Mouse (Mus musculus): ENCODE results near the gene Mlh3. TPM values are rescaled to one million over a fixed set of nuclear protein-coding genes. Genes with fewer than 3 reads are reported as not detected.
"Not testable (repeated sequence)": the region's sequence is repeated elsewhere in the genome, so short reads cannot be mapped to it uniquely, and the experiment has no call there.

Gene Mlh3
- polyA plus RNA-seq, 1 experiment: not detected

GRCm38 (mm10) chr12:85286941-85287340 is 16.5 kb upstream of the Mlh3 start:
- 31% methylated on average over 5 of the region's 5 CpGs for WGBS
- Histone ChIP-seq H3K4me3 (ENCODE audit: insufficient read depth, low read depth, low read length) (no peak overlapping the region), H3K27ac (ENCODE audit: insufficient read depth, low read depth, low read length) (no peak overlapping the region), H3K4me1 (ENCODE audit: control insufficient read depth, insufficient read depth, low read length) (peaks cover 4% of the 10 kb centered on the region)
- TF ChIP-seq POLR2A (IDR thresholded peaks at IDR 0.05; ENCODE audit: insufficient read depth, low read depth, low read length) (no peak), CTCF (IDR thresholded peaks at IDR 0.05; ENCODE audit: insufficient read depth, low read depth, low read length) (no peak)

- no peak overlapping the region for H3K27ac ChIP-seq (ENCODE audit: insufficient read depth, low read depth, low read length)
- 93% methylated on average over 4 of the region's 4 CpGs for WGBS
- TF ChIP-seq POLR2A (IDR thresholded peaks at IDR 0.05; ENCODE audit: insufficient read depth, low read depth, low read length): no peak
- TF ChIP-seq CTCF (IDR thresholded peaks at IDR 0.05; ENCODE audit: insufficient read depth, low read depth, low read length): no peak
These were observed 14.6 kb upstream of the Mlh3 start for GRCm38 (mm10) chr12:85284996-85285395.

GRCm38 (mm10) chr12:85284331-85284730 is 13.9 kb upstream of the Mlh3 start:
- no peak overlapping the region for H3K27ac ChIP-seq (ENCODE audit: insufficient read depth, low read depth, low read length)
- peaks cover 4% of the 10 kb centered on the region for H3K4me1 ChIP-seq (ENCODE audit: control insufficient read depth, insufficient read depth, low read length)
- no peak overlapping the region for H3K4me3 ChIP-seq (ENCODE audit: insufficient read depth, low read depth, low read length)
- no peak for TF ChIP-seq CTCF (IDR thresholded peaks at IDR 0.05; ENCODE audit: insufficient read depth, low read depth, low read length)
- no peak for TF ChIP-seq POLR2A (IDR thresholded peaks at IDR 0.05; ENCODE audit: insufficient read depth, low read depth, low read length)
- WGBS: 73% methylated on average over 8 of the region's 8 CpGs

More at GRCm38 (mm10) chr12:85284996-85285395, 14.6 kb upstream of the Mlh3 start:
- Histone ChIP-seq H3K4me1 (ENCODE audit: control insufficient read depth, insufficient read depth, low read length) (peaks cover 4% of the 10 kb centered on the region), H3K4me3 (ENCODE audit: insufficient read depth, low read depth, low read length) (no peak overlapping the region)

GRCm38 (mm10) chr12:85281756-85282155 is 11.4 kb upstream of the Mlh3 start:
- not testable (repeated sequence) for H3K4me1 ChIP-seq (ENCODE audit: control insufficient read depth, insufficient read depth, low read length); H3K27ac ChIP-seq (ENCODE audit: insufficient read depth, low read depth, low read length); H3K4me3 ChIP-seq (ENCODE audit: insufficient read depth, low read depth, low read length)
- WGBS: 84% methylated on average over 2 of the region's 4 CpGs

GRCm38 (mm10) chr12:85280845-85281651 is 10.6 kb upstream of the Mlh3 start:
- no peak for TF ChIP-seq POLR2A (IDR thresholded peaks at IDR 0.05; ENCODE audit: insufficient read depth, low read depth, low read length)
- no peak for TF ChIP-seq CTCF (IDR thresholded peaks at IDR 0.05; ENCODE audit: insufficient read depth, low read depth, low read length)
- Histone ChIP-seq H3K27ac (ENCODE audit: insufficient read depth, low read depth, low read length) (no peak overlapping the region), H3K4me3 (ENCODE audit: insufficient read depth, low read depth, low read length) (no peak overlapping the region), H3K4me1 (ENCODE audit: control insufficient read depth, insufficient read depth, low read length) (no peaks in the 10 kb centered on the region)
- 43% methylated on average over 12 of the region's 12 CpGs for WGBS

GRCm38 (mm10) chr12:85280105-85280844 is 9.9 kb upstream of the Mlh3 start:
- no peaks in the 10 kb centered on the region for H3K4me1 ChIP-seq (ENCODE audit: control insufficient read depth, insufficient read depth, low read length)
- peak overlapping the region; percentile 61 for H3K4me3 ChIP-seq (ENCODE audit: insufficient read depth, low read depth, low read length)
- peak overlapping the region; percentile 28 for H3K27ac ChIP-seq (ENCODE audit: insufficient read depth, low read depth, low read length)
- TF ChIP-seq CTCF (IDR thresholded peaks at IDR 0.05; ENCODE audit: insufficient read depth, low read depth, low read length) (no peak), POLR2A (IDR thresholded peaks at IDR 0.05; ENCODE audit: insufficient read depth, low read depth, low read length) (no peak)
- WGBS: under 1% methylated on average over 31 of the region's 31 CpGs

GRCm38 (mm10) chr12:85279396-85280080 is 9.1 kb upstream of the Mlh3 start:
- WGBS: 4% methylated on average over 10 of the region's 10 CpGs
- H3K4me1 ChIP-seq (ENCODE audit: control insufficient read depth, insufficient read depth, low read length): no peaks in the 10 kb centered on the region
- peak overlapping the region; percentile 28 for H3K27ac ChIP-seq (ENCODE audit: insufficient read depth, low read depth, low read length)
- peak overlapping the region; percentile 61 for H3K4me3 ChIP-seq (ENCODE audit: insufficient read depth, low read depth, low read length)
- TF ChIP-seq POLR2A (IDR thresholded peaks at IDR 0.05; ENCODE audit: insufficient read depth, low read depth, low read length) (no peak), CTCF (IDR thresholded peaks at IDR 0.05; ENCODE audit: insufficient read depth, low read depth, low read length) (no peak)

GRCm38 (mm10) chr12:85278919-85279318 is 8.5 kb upstream of the Mlh3 start:
- 96% methylated on average over 10 of the region's 10 CpGs for WGBS
- no peak overlapping the region for H3K27ac ChIP-seq (ENCODE audit: insufficient read depth, low read depth, low read length)
- no peak overlapping the region for H3K4me3 ChIP-seq (ENCODE audit: insufficient read depth, low read depth, low read length)
- no peak for TF ChIP-seq POLR2A (IDR thresholded peaks at IDR 0.05; ENCODE audit: insufficient read depth, low read depth, low read length)
- TF ChIP-seq CTCF (IDR thresholded peaks at IDR 0.05; ENCODE audit: insufficient read depth, low read depth, low read length): no peak
- H3K4me1 ChIP-seq (ENCODE audit: control insufficient read depth, insufficient read depth, low read length): no peaks in the 10 kb centered on the region

- WGBS: 70% methylated on average over 5 of the region's 5 CpGs
These were observed 5.9 kb upstream of the Mlh3 start for GRCm38 (mm10) chr12:85276273-85276672.

More at GRCm38 (mm10) chr12:85276273-85276672, 5.9 kb upstream of the Mlh3 start:
- H3K4me3 ChIP-seq (ENCODE audit: insufficient read depth, low read depth, low read length): no peak overlapping the region
- H3K27ac ChIP-seq (ENCODE audit: insufficient read depth, low read depth, low read length): no peak overlapping the region
- no peaks in the 10 kb centered on the region for H3K4me1 ChIP-seq (ENCODE audit: control insufficient read depth, insufficient read depth, low read length)
- no peak for TF ChIP-seq CTCF (IDR thresholded peaks at IDR 0.05; ENCODE audit: insufficient read depth, low read depth, low read length)
- TF ChIP-seq POLR2A (IDR thresholded peaks at IDR 0.05; ENCODE audit: insufficient read depth, low read depth, low read length): no peak

Data from olfactory bulb, adult 2 months (tissue).